In the genomic region with DNA sequence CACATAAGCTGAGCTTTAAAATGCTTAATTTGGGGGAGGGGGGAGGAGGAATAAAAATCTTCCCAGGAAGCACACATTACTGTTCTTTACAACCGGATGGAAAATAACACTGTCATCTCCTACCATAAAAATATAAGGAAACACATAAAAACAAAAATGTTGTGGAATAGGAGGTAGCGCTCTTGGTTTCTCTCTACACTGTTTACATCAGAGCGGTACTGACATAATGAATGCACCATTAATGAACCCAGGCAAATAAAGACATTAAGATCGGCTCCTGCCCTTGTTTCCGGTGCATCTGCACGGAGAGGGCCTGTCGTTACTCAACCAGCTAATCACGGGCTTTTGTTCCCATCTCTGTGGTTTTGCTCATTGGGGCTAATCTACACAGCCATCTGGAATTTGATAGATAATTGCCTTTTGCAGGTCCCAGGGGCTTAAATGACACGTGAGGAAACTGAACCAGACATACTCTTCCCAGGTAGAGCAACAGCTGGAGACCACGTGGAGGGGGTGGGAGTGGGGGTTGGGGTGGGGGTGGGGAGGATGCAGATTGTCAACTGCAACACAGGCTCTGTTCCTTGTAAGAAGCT, we compare ENCODE assay signal across 11 mouse cellular contexts.
DNase-seq lines count a peak whose midpoint lies in the region; ATAC-seq and TF ChIP-seq lines count a peak whose summit lies in the region.
"Had no signal": no experiment of that assay in that cellular context is flagged by ENCODE, and none has a peak within 500 bp of the region (broad histone marks: within the 10 kb centered on the region; RNA-seq: fewer than 3 reads in every experiment).

No protein-coding gene starts in this region.

- no peak overlapping the region for H3K4me2 ChIP-seq in forebrain, embryonic 15.5 days (replicated peaks)
- peak overlapping the region; percentile 18; the same call in 1 of the 2 replicates for H3K4me2 ChIP-seq in limb, embryonic 14.5 days (replicated peaks; ENCODE audit: low read depth, low read length, severe bottlenecking)
- H3K4me2 ChIP-seq: lung, embryonic 14.5 days had no signal

- no peak overlapping the region for H3K9ac ChIP-seq in forebrain, embryonic 15.5 days (replicated peaks)
- no peak overlapping the region for H3K9ac ChIP-seq in limb, embryonic 14.5 days (ENCODE audit: low read depth, low read length, severe bottlenecking)
- H3K9ac ChIP-seq: lung, embryonic 14.5 days had no signal

- H3K36me3 ChIP-seq in forebrain, embryonic 15.5 days = no peaks in the 10 kb centered on the region
- H3K36me3 ChIP-seq in limb, embryonic 14.5 days (ENCODE audit: control insufficient read depth, insufficient read depth, low read length) = no peaks in the 10 kb centered on the region
- no peaks in the 10 kb centered on the region for H3K36me3 ChIP-seq in splenic B cell, adult 2 months (ENCODE audit: control insufficient read depth, insufficient read depth, low read length, poor library complexity, severe bottlenecking)

- WGBS in forebrain, embryonic 15.5 days = 8% methylated on average over 10 of the region's 10 CpGs
- whole genome bisulfite sequencing in limb, embryonic 14.5 days = 7% methylated on average over 10 of the region's 10 CpGs

- peaks cover 59% of the 10 kb centered on the region for H3K4me1 ChIP-seq in forebrain, embryonic 15.5 days
- H3K4me1 ChIP-seq in limb, embryonic 14.5 days (ENCODE audit: control insufficient read depth, insufficient read depth, low read length) = peaks cover 35% of the 10 kb centered on the region

- peak overlapping the region; percentile 85 for H3K27ac ChIP-seq in forebrain, embryonic 15.5 days (replicated peaks)
- no peak overlapping the region for H3K27ac ChIP-seq in limb, embryonic 14.5 days (replicated peaks; ENCODE audit: low read depth, low read length)

- peak; percentile 63 for DNase-seq in testis, postnatal 14 days (ENCODE audit: low spot score)
- no peak for DNase-seq in testis, postnatal 10 days (ENCODE audit: low spot score)
- no peak for DNase-seq in limb, embryonic 14.5 days (ENCODE audit: low spot score)
- peak; percentile 64 for DNase-seq in splenic B cell, adult 2 months (ENCODE audit: low read depth, low spot score)
- no peak for DNase-seq in layer of hippocampus, adult 8-10 months (ENCODE audit: low spot score in 2 of 2)
- no peak for DNase-seq in cerebellum, adult 8-10 months
- DNase-seq in urinary bladder, postnatal 10 days (ENCODE audit: low spot score) = no peak
- DNase-seq: kidney, postnatal 10 days; lung, embryonic 14.5 days; right cerebral cortex, adult 18-20 months had no signal

- no peaks in the 10 kb centered on the region for H3K9me3 ChIP-seq in forebrain, embryonic 15.5 days
- H3K9me3 ChIP-seq in limb, embryonic 14.5 days (ENCODE audit: control insufficient read depth, low read length) = no peaks in the 10 kb centered on the region

- H3K27me3 ChIP-seq in forebrain, embryonic 15.5 days = no peaks in the 10 kb centered on the region
- no peaks in the 10 kb centered on the region for H3K27me3 ChIP-seq in limb, embryonic 14.5 days (ENCODE audit: control insufficient read depth, insufficient read depth, low read length)
- H3K27me3 ChIP-seq in splenic B cell, adult 2 months (ENCODE audit: control insufficient read depth, insufficient read depth, low read length, poor library complexity, severe bottlenecking) = no peaks in the 10 kb centered on the region

- H3K4me3 ChIP-seq in forebrain, embryonic 15.5 days = no peak overlapping the region
- H3K4me3 ChIP-seq in limb, embryonic 14.5 days (replicated peaks; ENCODE audit: low read length) = no peak overlapping the region

- peak; percentile 62 for ATAC-seq in forebrain, embryonic 15.5 days (replicated peaks)
- peak; percentile 72; the same call in 1 of the 2 replicates for ATAC-seq in limb, embryonic 14.5 days (ENCODE audit: low FRiP score, low read depth)

- no peak for TF ChIP-seq POLR2A in limb, embryonic 14.5 days (IDR thresholded peaks at IDR 0.05; ENCODE audit: borderline replicate concordance, extremely low read depth, insufficient read depth, insufficient read length)

Comparison
In these comparisons a context has a peak if more than half of its experiments do, and no peak if none do; other contexts are left out.
1. DNase-seq: peak in testis, postnatal 14 days (single experiment) and splenic B cell, adult 2 months (single experiment); none in testis, postnatal 10 days (single experiment), limb, embryonic 14.5 days (single experiment), layer of hippocampus, adult 8-10 months (0 of 2), cerebellum, adult 8-10 months (single experiment) and urinary bladder, postnatal 10 days (single experiment).